Mouse (Mus musculus) thymus, adult 2 months (tissue): ENCODE measurements around the gene Cyth2. TPM values are rescaled to one million over a fixed set of nuclear protein-coding genes. Genes with fewer than 3 reads are reported as not detected.

ENCODE experiments used
- DNase-seq: peaks from one replicate; pipeline ENCODE4 v3.0.0; 2021
- H3K27ac ChIP-seq: fragments of 200-500 bp; 2 replicates; pipeline ENCODE4 v1.5.1; 2012; ENCODE audit warnings: low read length, control low read depth; ENCODE audit not compliant: control insufficient read depth, insufficient read depth
- H3K27me3 ChIP-seq: fragments of 200-500 bp; 2 replicates; pipeline ENCODE4 v1.6.1; 2012; ENCODE audit warnings: mild to moderate bottlenecking, low read length, moderate library complexity, mixed read lengths; ENCODE audit not compliant: control insufficient read depth, insufficient read depth
- H3K36me3 ChIP-seq: fragments of 200-500 bp; 2 replicates; pipeline ENCODE4 v1.6.1; 2012; ENCODE audit warnings: mild to moderate bottlenecking, low read length, moderate library complexity; ENCODE audit not compliant: control insufficient read depth, insufficient read depth
- H3K4me1 ChIP-seq: fragments of 200-500 bp; replicated peaks from 2 replicates; pipeline ENCODE4 v1.6.1; 2012; ENCODE audit warnings: low read length; ENCODE audit not compliant: control insufficient read depth, insufficient read depth
- H3K4me3 ChIP-seq: fragments of 200-500 bp; 2 replicates; pipeline ENCODE4 v1.5.1; 2012; ENCODE audit warnings: mild to moderate bottlenecking, low read length, control low read depth, moderate library complexity; ENCODE audit not compliant: control insufficient read depth, insufficient read depth
- CTCF ChIP-seq: fragments of 200-500 bp; IDR thresholded peaks from 2 replicates; pipeline ENCODE4 v1.5.1; 2012; ENCODE audit warnings: mild to moderate bottlenecking, control low read depth, low read length, moderate library complexity, borderline replicate concordance; ENCODE audit not compliant: control insufficient read depth, poor library complexity, insufficient read depth; ENCODE audit errors: extremely low read depth
- POLR2A ChIP-seq: fragments of 200-500 bp; IDR thresholded peaks from 2 replicates; pipeline ENCODE4 v1.6.1; 2012; ENCODE audit warnings: mild to moderate bottlenecking, low read length, control low read depth, moderate library complexity; ENCODE audit not compliant: control insufficient read depth, poor library complexity, insufficient read depth; ENCODE audit errors: extremely low read depth
- WGBS: fragments of 180-500 bp; shearing (Covaris S2); methylation state at CpG from one replicate; pipeline ENCODE4 v1.1.7; 2018; 5-methylcytosine and 5-hydroxymethylcytosine counted together
- polyA plus RNA-seq: library from polyadenylated mRNA; depleted of rRNA; stranded (reverse); fragments of >200 nt; gene quantifications from 2 replicates; pipeline ENCODE4 v1.2.3, GENCODE M21; 2012

The Cyth2 gene
- polyA plus RNA-seq, 1 experiment = 65.8 TPM

- H3K27me3 ChIP-seq = peaks cover 15% of the 10 kb centered on the region; the same call in 1 of the 2 replicates
- H3K36me3 ChIP-seq = no peaks in the 10 kb centered on the region
- WGBS = 70% methylated on average over 6 of the region's 6 CpGs
- TF ChIP-seq CTCF (no peak), POLR2A (no peak)
- no peak overlapping the region for H3K27ac ChIP-seq
- H3K4me3 ChIP-seq = no peak overlapping the region
- peaks cover 15% of the 10 kb centered on the region for H3K4me1 ChIP-seq
- no peak for DNase-seq
These were observed 17.4 kb downstream of the Cyth2 start for GRCm38 (mm10) chr7:45796950-45797349.

GRCm38 (mm10) chr7:45794971-45795370 is 19.4 kb downstream of the Cyth2 start:
- H3K27me3 ChIP-seq = peaks cover 13% of the 10 kb centered on the region; the same call in 1 of the 2 replicates
- no peak overlapping the region for H3K4me3 ChIP-seq
- peaks cover 10% of the 10 kb centered on the region for H3K4me1 ChIP-seq
- no peak overlapping the region for H3K27ac ChIP-seq
- TF ChIP-seq POLR2A (no peak), CTCF (no peak)
- no peaks in the 10 kb centered on the region for H3K36me3 ChIP-seq
- DNase-seq = no peak
- 97% methylated on average over 29 of the region's 29 CpGs for WGBS

- WGBS = 88% methylated on average over 44 of the region's 44 CpGs
- Histone ChIP-seq H3K27me3 (peaks cover 13% of the 10 kb centered on the region; the same call in 1 of the 2 replicates), H3K36me3 (no peaks in the 10 kb centered on the region), H3K4me3 (no peak overlapping the region), H3K27ac (no peak overlapping the region), H3K4me1 (peaks cover 10% of the 10 kb centered on the region)
- TF ChIP-seq CTCF = no peak
- TF ChIP-seq POLR2A = no peak
- no peak for DNase-seq
These were observed 20.3 kb downstream of the Cyth2 start for GRCm38 (mm10) chr7:45793969-45794585.

- DNase-seq = no peak
- TF ChIP-seq POLR2A = no peak
- TF ChIP-seq CTCF = no peak
- WGBS = 84% methylated on average over 24 of the region's 24 CpGs
- no peaks in the 10 kb centered on the region for H3K36me3 ChIP-seq
- peaks cover 7% of the 10 kb centered on the region for H3K4me1 ChIP-seq
- no peak overlapping the region for H3K4me3 ChIP-seq
- H3K27me3 ChIP-seq = peaks cover 12% of the 10 kb centered on the region; the same call in 1 of the 2 replicates
- no peak overlapping the region for H3K27ac ChIP-seq
These were observed 21.1 kb downstream of the Cyth2 start for GRCm38 (mm10) chr7:45793240-45793639.

GRCm38 (mm10) chr7:45791756-45792490 is 22.5 kb downstream of the Cyth2 start:
- TF ChIP-seq CTCF (no peak), POLR2A (no peak)
- Histone ChIP-seq H3K27ac (no peak overlapping the region), H3K4me3 (no peak overlapping the region), H3K27me3 (no peaks in the 10 kb centered on the region; the same call in 1 of the 2 replicates), H3K36me3 (no peaks in the 10 kb centered on the region), H3K4me1 (0 out of 2 replicates have a peak, but pooled peaks cover 3% of the 10 kb centered on the region)
- WGBS = 79% methylated on average over 17 of the region's 17 CpGs
- no peak for DNase-seq

GRCm38 (mm10) chr7:45790721-45791120 is 23.7 kb downstream of the Cyth2 start:
- Histone ChIP-seq H3K27ac (no peak overlapping the region), H3K4me3 (no peak overlapping the region), H3K4me1 (peaks cover 12% of the 10 kb centered on the region; the same call in 1 of the 2 replicates), H3K27me3 (peaks cover 5% of the 10 kb centered on the region; the same call in 1 of the 2 replicates), H3K36me3 (no peaks in the 10 kb centered on the region)
- DNase-seq = no peak
- WGBS = 57% methylated on average over 6 of the region's 6 CpGs
- no peak for TF ChIP-seq POLR2A
- no peak for TF ChIP-seq CTCF
